Mouse (Mus musculus): ENCODE results near the gene Mgat4b.

Mgat4b gene

GRCm38 (mm10) chr11:50225611-50226378, 15.1 kb downstream of the Mgat4b start:
- DNase-seq (ENCODE audit: low spot score): no peak

- DNase-seq (ENCODE audit: low spot score): no peak
Measured at GRCm38 (mm10) chr11:50226406-50226805, 15.7 kb downstream of the Mgat4b start.

- DNase-seq (ENCODE audit: low spot score): no peak
Measured at GRCm38 (mm10) chr11:50227226-50227625, 16.5 kb downstream of the Mgat4b start.

- no peak for DNase-seq (ENCODE audit: low spot score)
Measured at GRCm38 (mm10) chr11:50227736-50228135, 17.0 kb downstream of the Mgat4b start.

GRCm38 (mm10) chr11:50228772-50229171, 18.1 kb downstream of the Mgat4b start:
- no peak for DNase-seq (ENCODE audit: low spot score)

- peak; percentile 81 for DNase-seq (ENCODE audit: low spot score)
Measured at GRCm38 (mm10) chr11:50229252-50229910, 18.7 kb downstream of the Mgat4b start.

GRCm38 (mm10) chr11:50230481-50231304, 20.0 kb downstream of the Mgat4b start:
- no peak for DNase-seq (ENCODE audit: low spot score)

GRCm38 (mm10) chr11:50231411-50231810, 20.7 kb downstream of the Mgat4b start:
- DNase-seq (ENCODE audit: low spot score): no peak

GRCm38 (mm10) chr11:50233022-50233421, 22.3 kb downstream of the Mgat4b start:
- DNase-seq (ENCODE audit: low spot score): peak; percentile 69

GRCm38 (mm10) chr11:50233993-50234392, 23.3 kb downstream of the Mgat4b start:
- DNase-seq (ENCODE audit: low spot score): no peak

GRCm38 (mm10) chr11:50234606-50235005, 23.9 kb downstream of the Mgat4b start:
- no peak for DNase-seq (ENCODE audit: low spot score)

- peak; percentile 88 for DNase-seq (ENCODE audit: low spot score)
Measured at GRCm38 (mm10) chr11:50236540-50236936, 25.8 kb downstream of the Mgat4b start.

- DNase-seq (ENCODE audit: low spot score): no peak
Measured at GRCm38 (mm10) chr11:50236937-50237835, 26.5 kb downstream of the Mgat4b start.

- DNase-seq (ENCODE audit: low spot score): no peak
Measured at GRCm38 (mm10) chr11:50238324-50238723, 27.6 kb downstream of the Mgat4b start, which contains the start of gene Ltc4s. Gene Ltc4s (minus strand): TSS chr11:50238616.

- DNase-seq (ENCODE audit: low spot score): no peak
Measured at GRCm38 (mm10) chr11:50238821-50239791, 28.4 kb downstream of the Mgat4b start.

GRCm38 (mm10) chr11:50240235-50240911, 29.7 kb downstream of the Mgat4b start:
- DNase-seq (ENCODE audit: low spot score): no peak

- DNase-seq (ENCODE audit: low spot score): no peak
Measured at GRCm38 (mm10) chr11:50243926-50244325, 33.2 kb downstream of the Mgat4b start.

- no peak for DNase-seq (ENCODE audit: low spot score)
Measured at GRCm38 (mm10) chr11:50245269-50245668, 34.6 kb downstream of the Mgat4b start.

GRCm38 (mm10) chr11:50248473-50249171, 37.9 kb downstream of the Mgat4b start:
- DNase-seq (ENCODE audit: low spot score): no peak

All from ovary, adult 18-20 months (tissue).